ENCODE assay signal across 29 mouse cellular contexts in genomic region chr13:92533801-92534200, GRCm38 (mm10). TPM values are rescaled to one million over a fixed set of nuclear protein-coding genes. Genes with fewer than 3 reads are reported as not detected.
DNase-seq lines count a peak whose midpoint lies in the region; ATAC-seq lines count a peak whose summit lies in the region.
"Had no signal": no experiment of that assay in that cellular context is flagged by ENCODE, and none has a peak within 500 bp of the region (broad histone marks: within the 10 kb centered on the region; RNA-seq: fewer than 3 reads in every experiment).

No protein-coding gene starts in this region.

- H3K9ac ChIP-seq in neural tube, embryonic 15.5 days (replicated peaks): no peak overlapping the region
- H3K9ac ChIP-seq in forebrain, embryonic 16.5 days (replicated peaks; ENCODE audit: low read depth, low read length): no peak overlapping the region
- H3K9ac ChIP-seq: forebrain, embryonic 13.5 days; forebrain, postnatal 0 days; hindbrain, embryonic 13.5 days had no signal

- 56% methylated on average over 2 of the region's 2 CpGs for WGBS in neural tube, embryonic 15.5 days
- 58% methylated on average over 2 of the region's 2 CpGs for WGBS in forebrain, embryonic 16.5 days

- peak; percentile 36 to 39 for DNase-seq in lung, adult 18-20 months
- no peak for DNase-seq in lung, postnatal 14 days
- peak; percentile 6 for DNase-seq in neural tube, embryonic 10.5 days (ENCODE audit: extremely low spot score, low spot score)
- DNase-seq in yolk sac, embryonic 10.5 days (ENCODE audit: low spot score): peak; percentile 50
- DNase-seq: adrenal gland, postnatal 10 days; adrenal gland, postnatal 36 days; B cell, adult 2 months; cerebellum, adult 18-20 months; cerebellum, adult 9-10 months; cerebellum, postnatal 14 days; forebrain, postnatal 0 days; gastrocnemius, adult 2 months; gastrocnemius, postnatal 14 days; heart, adult 11 months had no signal

- H3K36me3 ChIP-seq in neural tube, embryonic 15.5 days: no peaks in the 10 kb centered on the region
- no peaks in the 10 kb centered on the region for H3K36me3 ChIP-seq in forebrain, embryonic 16.5 days (ENCODE audit: control insufficient read depth, insufficient read depth)
- H3K36me3 ChIP-seq: forebrain, embryonic 10.5 days; hindbrain, embryonic 13.5 days had no signal

- ATAC-seq in neural tube, embryonic 15.5 days (ENCODE audit: low FRiP score): no peak
- no peak for ATAC-seq in forebrain, embryonic 16.5 days
- ATAC-seq: forebrain, embryonic 13.5 days; forebrain, postnatal 0 days; hindbrain, embryonic 16.5 days; Patski had no signal

- peaks cover 17% of the 10 kb centered on the region for H3K4me1 ChIP-seq in neural tube, embryonic 15.5 days
- peaks cover 5% of the 10 kb centered on the region for H3K4me1 ChIP-seq in forebrain, embryonic 16.5 days (replicated peaks; ENCODE audit: control insufficient read depth, insufficient read depth, low read length)

- no peak overlapping the region for H3K4me2 ChIP-seq in neural tube, embryonic 15.5 days
- H3K4me2 ChIP-seq in forebrain, embryonic 16.5 days (ENCODE audit: low read length): no peak overlapping the region
- H3K4me2 ChIP-seq: forebrain, embryonic 13.5 days; heart, embryonic 11.5 days; hindbrain, embryonic 13.5 days had no signal

- H3K27ac ChIP-seq in neural tube, embryonic 15.5 days (replicated peaks): no peak overlapping the region
- H3K27ac ChIP-seq in forebrain, embryonic 16.5 days (ENCODE audit: low read length): no peak overlapping the region
- H3K27ac ChIP-seq: forebrain, embryonic 10.5 days; forebrain, embryonic 13.5 days; gastrocnemius, adult 2 months; hindbrain, embryonic 13.5 days had no signal

- H3K4me3 ChIP-seq in neural tube, embryonic 15.5 days (replicated peaks): no peak overlapping the region
- H3K4me3 ChIP-seq in forebrain, embryonic 16.5 days (replicated peaks; ENCODE audit: low read length): no peak overlapping the region
- H3K4me3 ChIP-seq: forebrain, embryonic 10.5 days; forebrain, embryonic 13.5 days; gastrocnemius, adult 2 months; hindbrain, embryonic 13.5 days had no signal

- no peaks in the 10 kb centered on the region for H3K27me3 ChIP-seq in neural tube, embryonic 15.5 days (replicated peaks)
- H3K27me3 ChIP-seq in forebrain, embryonic 16.5 days (replicated peaks; ENCODE audit: control insufficient read depth, insufficient read depth, low read length): no peaks in the 10 kb centered on the region
- H3K27me3 ChIP-seq: CH12.LX; forebrain, embryonic 13.5 days; hindbrain, embryonic 13.5 days; Patski had no signal

- no peaks in the 10 kb centered on the region for H3K9me3 ChIP-seq in neural tube, embryonic 15.5 days (replicated peaks)
- no peaks in the 10 kb centered on the region for H3K9me3 ChIP-seq in forebrain, embryonic 16.5 days (ENCODE audit: control insufficient read depth, low read length)
- H3K9me3 ChIP-seq: forebrain, embryonic 10.5 days; forebrain, embryonic 13.5 days; G1E; hindbrain, embryonic 13.5 days had no signal

RNA-seq across cellular contexts. Expression of gene Zfyve16, which starts 3.1 kb away (rescaled TPM):
- 8.7 and 8.9 TPM in 2 replicates for polyA plus RNA-seq in neural tube, embryonic 15.5 days (2015; fragmentation: Nextera tagmentation; extraction: Ambion mirVana)
- polyA plus RNA-seq in forebrain, embryonic 16.5 days (2015; fragmentation: Nextera tagmentation; extraction: Ambion mirVana): 11.1 and 11.3 TPM in 2 replicates

RNA-seq across cellular contexts. Expression of gene Spz1, which starts 42.2 kb away (rescaled TPM):
- not detected in 2 replicates for polyA plus RNA-seq in neural tube, embryonic 15.5 days (2015; fragmentation: Nextera tagmentation; extraction: Ambion mirVana)
- not detected in 2 replicates for polyA plus RNA-seq in forebrain, embryonic 16.5 days (2015; fragmentation: Nextera tagmentation; extraction: Ambion mirVana)
- polyA plus RNA-seq: embryonic facial prominence, embryonic 11.5 days; embryonic facial prominence, embryonic 14.5 days; forebrain, embryonic 10.5 days; forebrain, embryonic 13.5 days; forebrain, postnatal 0 days; frontal cortex, adult 2 months; G1E; heart, embryonic 11.5 days; heart, embryonic 14.5 days; heart, postnatal 0 days; hindbrain, embryonic 13.5 days; hindbrain, embryonic 16.5 days; Patski had no signal

RNA-seq across cellular contexts. Expression of gene Fam151b, which starts 50.0 kb away (rescaled TPM):
- polyA plus RNA-seq in neural tube, embryonic 15.5 days (2015; fragmentation: Nextera tagmentation; extraction: Ambion mirVana): 0.17 and 0.20 TPM in 2 replicates
- polyA plus RNA-seq in forebrain, embryonic 16.5 days (2015; fragmentation: Nextera tagmentation; extraction: Ambion mirVana): 0.18 and 0.27 TPM in 2 replicates
- polyA plus RNA-seq: embryonic facial prominence, embryonic 11.5 days; forebrain, postnatal 0 days; G1E; heart, embryonic 11.5 days; hindbrain, embryonic 16.5 days had no signal
